Mouse (Mus musculus) liver, embryonic 16.5 days (tissue): ENCODE measurements around the gene Ltb4r2. TPM values are rescaled to one million over a fixed set of nuclear protein-coding genes. Genes with fewer than 3 reads are reported as not detected.

Experiments used
- ATAC-seq: fragments of 200-750 bp; cut with Nextera tagmentation; 2 replicates; pipeline ENCODE4 v1.8.0; 2017; ENCODE audit warnings: low read depth, mild to moderate bottlenecking, moderate number of reproducible peaks, moderate library complexity
- H3K27ac ChIP-seq: fragments of 300-500 bp; sonication (generic); 2 replicates; pipeline ENCODE4 v1.5.1; 2014; ENCODE audit warnings: mild to moderate bottlenecking, low read length
- H3K27me3 ChIP-seq: fragments of 300-500 bp; sonication (generic); 2 replicates; pipeline ENCODE4 v1.6.1; 2014; ENCODE audit warnings: low read depth, low read length, mixed read lengths; ENCODE audit not compliant: control insufficient read depth, insufficient read depth
- H3K36me3 ChIP-seq: fragments of 300-500 bp; sonication (generic); 2 replicates; pipeline ENCODE4 v1.6.1; 2014; ENCODE audit warnings: mild to moderate bottlenecking; ENCODE audit not compliant: control insufficient read depth, insufficient read depth
- H3K4me1 ChIP-seq: fragments of 300-500 bp; sonication (generic); 2 replicates; pipeline ENCODE4 v1.6.1; 2014; ENCODE audit warnings: low read depth, low read length, mixed read lengths; ENCODE audit not compliant: control insufficient read depth
- H3K4me2 ChIP-seq: fragments of 300-500 bp; sonication (generic); 2 replicates; pipeline ENCODE4 v1.6.1; 2014; ENCODE audit warnings: low read depth, low read length, mixed read lengths
- H3K4me3 ChIP-seq: fragments of 300-500 bp; sonication (generic); 2 replicates; pipeline ENCODE4 v1.5.1; 2014; ENCODE audit warnings: low read depth, mild to moderate bottlenecking, low read length
- H3K9ac ChIP-seq: fragments of 300-500 bp; sonication (generic); 2 replicates; pipeline ENCODE4 v1.6.1; 2014; ENCODE audit warnings: low read depth, low read length
- H3K9me3 ChIP-seq: fragments of 300-500 bp; sonication (generic); replicated peaks from 2 replicates; pipeline ENCODE4 v1.6.1; 2016; ENCODE audit warnings: low read length; ENCODE audit not compliant: control insufficient read depth
- WGBS: fragments of 180-500 bp; shearing (Covaris S2); extraction: QIAGEN DNeasy Blood & Tissue Kit; methylation state at CpG from one replicate; pipeline ENCODE4 v1.1.7; 2014; ENCODE audit not compliant: insufficient replicate concordance; 5-methylcytosine and 5-hydroxymethylcytosine counted together
- polyA plus RNA-seq: library from polyadenylated mRNA; unstranded; fragments of >200 nt; fragmentation: Nextera tagmentation; extraction: Ambion mirVana; gene quantifications from 2 replicates; pipeline ENCODE4 v1.2.1, GENCODE M21; 2015

Ltb4r2 gene
- polyA plus RNA-seq, 1 experiment from 2014 or later, result 0.38 TPM

- Histone ChIP-seq H3K36me3 (no peaks in the 10 kb centered on the region), H3K27ac (no peak overlapping the region), H3K9me3 (no peaks in the 10 kb centered on the region), H3K9ac (no peak overlapping the region), H3K4me1 (peaks cover 2% of the 10 kb centered on the region), H3K27me3 (peaks cover 29% of the 10 kb centered on the region), H3K4me2 (peak overlapping the region; percentile 19; the same call in 1 of the 2 replicates), H3K4me3 (peak overlapping the region; percentile 7; the same call in 1 of the 2 replicates)
- ATAC-seq, result no peak
- WGBS, result 47% methylated on average over 9 of the region's 9 CpGs
Observed at GRCm38 (mm10) chr14:55782361-55782960, 21.2 kb downstream of the Ltb4r2 start.

- 19% methylated on average over 31 of the region's 31 CpGs for WGBS
- Histone ChIP-seq H3K9me3 (no peaks in the 10 kb centered on the region), H3K4me1 (peaks cover 6% of the 10 kb centered on the region), H3K36me3 (no peaks in the 10 kb centered on the region), H3K9ac (no peak overlapping the region), H3K27ac (no peak overlapping the region), H3K4me3 (peak overlapping the region; percentile 38), H3K27me3 (peaks cover 29% of the 10 kb centered on the region), H3K4me2 (peak overlapping the region; percentile 39)
- no peak for ATAC-seq
Observed at GRCm38 (mm10) chr14:55783171-55783957, 22.1 kb downstream of the Ltb4r2 start.

GRCm38 (mm10) chr14:55783958-55784235, 22.7 kb downstream of the Ltb4r2 start, which contains the start of gene Adcy4:
Gene Adcy4 (minus strand): TSS chr14:55784095.
- H3K36me3 ChIP-seq, result no peaks in the 10 kb centered on the region
- peaks cover 11% of the 10 kb centered on the region for H3K4me1 ChIP-seq
- 19% methylated on average over 13 of the region's 13 CpGs for WGBS
- H3K27me3 ChIP-seq, result peaks cover 29% of the 10 kb centered on the region
- no peaks in the 10 kb centered on the region for H3K9me3 ChIP-seq
- peak within 1 kb of the TSS; percentile 39 for H3K4me2 ChIP-seq
- peak within 1 kb of the TSS; percentile 38 for H3K4me3 ChIP-seq
- ATAC-seq, result no peak
- H3K9ac ChIP-seq, result no peak within 1 kb of the TSS
- no peak within 1 kb of the TSS for H3K27ac ChIP-seq

GRCm38 (mm10) chr14:55785195-55785594, 24.0 kb downstream of the Ltb4r2 start:
- H3K4me2 ChIP-seq, result no peak overlapping the region
- 37% methylated on average over 6 of the region's 6 CpGs for WGBS

GRCm38 (mm10) chr14:55787731-55788130, 26.5 kb downstream of the Ltb4r2 start:
- Histone ChIP-seq H3K4me1 (peaks cover 11% of the 10 kb centered on the region), H3K27me3 (peaks cover 18% of the 10 kb centered on the region), H3K27ac (no peak overlapping the region), H3K9me3 (no peaks in the 10 kb centered on the region), H3K9ac (no peak overlapping the region), H3K4me3 (peak overlapping the region; percentile 63), H3K4me2 (peak overlapping the region; percentile 85), H3K36me3 (no peaks in the 10 kb centered on the region)
- ATAC-seq, result no peak
- WGBS, result 45% methylated on average over 11 of the region's 11 CpGs

More at GRCm38 (mm10) chr14:55785195-55785594, 24.0 kb downstream of the Ltb4r2 start:
- ATAC-seq, result no peak
- H3K9me3 ChIP-seq, result no peaks in the 10 kb centered on the region
- peaks cover 29% of the 10 kb centered on the region for H3K27me3 ChIP-seq
- no peak overlapping the region for H3K27ac ChIP-seq
- peaks cover 11% of the 10 kb centered on the region for H3K4me1 ChIP-seq
- H3K4me3 ChIP-seq, result no peak overlapping the region
- no peaks in the 10 kb centered on the region for H3K36me3 ChIP-seq
- no peak overlapping the region for H3K9ac ChIP-seq

GRCm38 (mm10) chr14:55788256-55789050, 27.2 kb downstream of the Ltb4r2 start, which contains the start of gene Ripk3:
Gene Ripk3 (minus strand): TSS chr14:55788865.
- no peaks in the 10 kb centered on the region for H3K9me3 ChIP-seq
- ATAC-seq, result peak; percentile 43; the same call in 1 of the 2 replicates
- no peaks in the 10 kb centered on the region for H3K36me3 ChIP-seq
- peak within 1 kb of the TSS; percentile 63 for H3K4me3 ChIP-seq
- peaks cover 11% of the 10 kb centered on the region for H3K27me3 ChIP-seq
- WGBS, result 3% methylated on average over 40 of the region's 40 CpGs
- peak within 1 kb of the TSS; percentile 85 for H3K4me2 ChIP-seq
- H3K27ac ChIP-seq, result no peak within 1 kb of the TSS
- peak within 1 kb of the TSS; percentile 57 for H3K9ac ChIP-seq
- H3K4me1 ChIP-seq, result peaks cover 11% of the 10 kb centered on the region

- no peak overlapping the region for H3K9ac ChIP-seq
- no peak for ATAC-seq
- no peaks in the 10 kb centered on the region for H3K36me3 ChIP-seq
- no peaks in the 10 kb centered on the region for H3K9me3 ChIP-seq
- peaks cover 10% of the 10 kb centered on the region for H3K4me1 ChIP-seq
- WGBS, result 53% methylated on average over 2 of the region's 2 CpGs
- no peaks in the 10 kb centered on the region for H3K27me3 ChIP-seq
- H3K4me3 ChIP-seq, result no peak overlapping the region
- no peak overlapping the region for H3K4me2 ChIP-seq
- H3K27ac ChIP-seq, result no peak overlapping the region
Observed at GRCm38 (mm10) chr14:55793461-55793860, 32.2 kb downstream of the Ltb4r2 start.

GRCm38 (mm10) chr14:55793946-55794345, 32.7 kb downstream of the Ltb4r2 start:
- Histone ChIP-seq H3K27ac (no peak overlapping the region), H3K9me3 (no peaks in the 10 kb centered on the region), H3K9ac (no peak overlapping the region), H3K27me3 (no peaks in the 10 kb centered on the region), H3K4me3 (no peak overlapping the region), H3K36me3 (no peaks in the 10 kb centered on the region), H3K4me1 (peaks cover 6% of the 10 kb centered on the region), H3K4me2 (no peak overlapping the region)
- ATAC-seq, result no peak
- 46% methylated on average over 2 of the region's 2 CpGs for WGBS
